Mouse (Mus musculus) bone marrow macrophage, adult 2 months (primary cell): ENCODE data around the gene Ran.

Source experiments
- CTCF ChIP-seq: IDR thresholded peaks from 2 replicates; pipeline ENCODE4 v1.5.1; 2012; ENCODE audit warnings: low read depth, mild to moderate bottlenecking, low read length, moderate library complexity
- POLR2A ChIP-seq: IDR thresholded peaks from 2 replicates; pipeline ENCODE4 v1.6.1; 2012; ENCODE audit warnings: mild to moderate bottlenecking, low read depth, low read length, borderline replicate concordance

DNA sequence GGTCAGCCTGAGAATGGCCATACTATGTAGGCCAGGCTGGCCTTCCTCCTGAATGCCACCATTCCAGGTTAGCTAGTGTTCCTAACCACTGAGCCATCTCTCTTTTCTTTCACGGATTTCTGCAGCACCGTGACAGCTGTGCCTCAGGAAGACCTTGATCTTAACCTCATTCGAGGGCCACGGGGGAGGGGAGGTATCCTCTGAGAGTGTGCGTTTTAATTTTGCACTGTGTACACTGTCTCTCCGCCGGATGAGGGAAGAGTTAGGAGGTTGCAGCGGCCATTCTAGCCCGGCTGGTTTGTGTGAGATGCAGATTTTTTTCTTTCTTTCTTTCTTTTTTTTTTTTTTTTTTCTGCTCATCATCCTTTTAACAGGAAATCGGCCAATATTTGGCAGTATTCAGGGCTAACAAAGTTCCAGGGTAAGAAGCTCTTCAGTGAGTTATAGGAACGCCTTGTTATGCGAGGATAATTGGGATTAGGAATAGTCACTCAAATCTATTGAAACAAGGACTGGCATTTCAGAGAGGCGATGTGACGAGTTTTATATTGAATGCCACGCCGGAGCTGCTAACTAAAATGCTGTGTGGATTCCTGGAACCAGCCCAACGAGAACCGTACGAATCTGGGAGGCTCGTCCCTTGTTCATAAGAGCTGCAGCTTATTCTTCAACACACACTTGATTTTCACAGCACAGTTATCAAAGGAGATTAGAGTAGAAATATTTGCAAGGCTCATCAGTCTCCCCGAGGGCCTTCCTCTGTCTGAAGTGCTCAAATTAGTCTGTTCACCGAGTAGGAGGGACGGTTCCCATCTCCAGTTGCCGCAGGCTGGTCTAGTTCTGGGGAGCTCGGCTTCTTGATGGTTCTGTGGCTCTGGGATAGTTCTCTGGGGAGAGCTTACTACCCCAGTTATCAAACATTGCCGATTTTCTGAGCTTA lies 26.0 kb downstream of the Ran start:
- TF ChIP-seq CTCF (no peak), POLR2A (no peak)
